Mouse (Mus musculus) urinary bladder, postnatal 4 days (tissue): ENCODE measurements around the gene Slc9a1.

Experiments
- DNase-seq, 2 experiments: peaks; one replicate each; pipeline ENCODE4 v3.0.0; 2021 to 2022; ENCODE audit warnings: low spot score in 2 of 2

Slc9a1 gene

GRCm38 (mm10) chr4:133374011-133374410, 4.5 kb downstream of the Slc9a1 start:
- DNase-seq: no peak

GRCm38 (mm10) chr4:133375812-133376577, 6.5 kb downstream of the Slc9a1 start:
- no peak for DNase-seq

DNA sequence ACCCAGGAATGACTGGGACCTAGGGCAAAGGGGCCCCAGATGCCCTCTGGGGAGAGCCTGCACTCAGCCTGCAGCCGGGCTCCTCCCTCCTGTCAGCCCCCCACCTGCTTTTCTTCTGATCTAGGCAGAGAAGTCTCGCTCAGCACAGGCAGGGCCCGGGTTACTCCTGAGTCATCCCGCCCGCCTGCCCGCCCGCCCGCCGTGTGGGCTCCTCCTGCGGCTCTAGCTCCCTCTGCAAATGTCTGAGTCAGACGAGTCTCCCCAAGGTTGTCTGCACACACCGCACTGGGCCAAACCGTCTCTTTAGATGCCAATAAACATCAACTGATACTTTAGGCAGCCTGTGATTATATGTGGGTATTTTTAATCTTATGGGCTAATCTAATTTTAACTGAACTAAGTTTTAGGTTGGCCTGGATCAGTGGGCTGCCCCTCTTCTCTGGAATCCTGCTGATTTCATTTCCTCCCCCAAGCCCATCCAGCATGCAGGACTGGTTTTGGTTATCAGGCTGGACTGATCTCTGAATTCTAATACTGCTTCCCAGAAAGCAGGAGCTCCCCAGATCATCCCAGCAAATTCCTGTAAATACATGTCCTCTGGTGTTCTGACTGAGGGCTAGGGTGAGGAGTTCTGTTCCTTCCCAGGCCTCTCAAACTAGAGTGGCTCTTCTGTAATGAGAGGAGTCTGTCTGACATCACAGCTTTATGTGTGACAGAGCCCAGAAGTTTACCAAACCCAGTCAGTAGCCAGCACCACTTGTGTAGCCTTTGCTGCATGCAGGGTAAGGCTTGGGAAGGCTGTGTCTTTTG, 8.9 kb downstream of the Slc9a1 start:
- no peak for DNase-seq

- DNase-seq: no peak
These were observed 9.5 kb downstream of the Slc9a1 start for GRCm38 (mm10) chr4:133379046-133379347.

GRCm38 (mm10) chr4:133379861-133380260, 10.4 kb downstream of the Slc9a1 start:
- no peak for DNase-seq

- DNase-seq: no peak
These were observed 11.0 kb downstream of the Slc9a1 start for GRCm38 (mm10) chr4:133380532-133380931.

- DNase-seq: no peak
These were observed 11.6 kb downstream of the Slc9a1 start for GRCm38 (mm10) chr4:133381141-133381540.

DNA sequence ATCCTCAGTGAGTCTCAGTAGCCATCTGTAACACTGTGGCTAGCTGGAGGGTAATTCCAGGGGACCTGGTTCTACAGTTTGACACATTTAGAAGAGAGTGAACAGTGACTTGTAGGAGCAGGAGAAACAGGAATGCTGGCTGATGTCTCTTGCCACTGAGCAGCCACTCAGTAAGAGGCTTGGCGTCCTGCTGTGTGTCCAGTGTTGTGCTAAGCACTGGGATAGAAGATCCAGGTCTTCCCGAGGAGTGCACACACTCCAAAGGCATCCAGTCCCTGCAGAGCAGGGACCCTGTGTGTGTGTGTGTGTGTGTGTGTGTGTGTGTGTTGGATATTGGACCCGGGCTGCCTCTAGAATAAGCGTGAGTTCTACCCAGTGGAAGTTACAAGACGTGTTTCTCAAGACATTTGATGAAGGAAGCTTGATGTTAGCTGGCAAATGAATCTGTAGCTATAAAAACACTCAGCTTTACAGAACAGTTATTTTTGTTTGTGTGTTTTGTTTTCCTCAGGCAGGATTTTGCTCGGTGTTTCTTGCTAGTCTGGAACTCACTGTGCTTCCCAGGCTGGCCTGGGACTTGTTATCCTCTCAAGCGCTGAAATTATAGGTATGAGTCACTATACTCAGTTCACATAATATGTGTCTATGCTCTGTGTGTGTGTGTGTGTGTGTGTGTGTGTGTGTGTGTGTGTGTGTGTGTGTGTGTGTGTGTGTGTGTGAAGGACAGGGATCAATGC, 16.7 kb downstream of the Slc9a1 start:
- no peak for DNase-seq

GRCm38 (mm10) chr4:133387053-133387452, 17.5 kb downstream of the Slc9a1 start:
- DNase-seq: no peak

- no peak for DNase-seq
These were observed 19.5 kb downstream of the Slc9a1 start for GRCm38 (mm10) chr4:133388781-133389552.

DNA sequence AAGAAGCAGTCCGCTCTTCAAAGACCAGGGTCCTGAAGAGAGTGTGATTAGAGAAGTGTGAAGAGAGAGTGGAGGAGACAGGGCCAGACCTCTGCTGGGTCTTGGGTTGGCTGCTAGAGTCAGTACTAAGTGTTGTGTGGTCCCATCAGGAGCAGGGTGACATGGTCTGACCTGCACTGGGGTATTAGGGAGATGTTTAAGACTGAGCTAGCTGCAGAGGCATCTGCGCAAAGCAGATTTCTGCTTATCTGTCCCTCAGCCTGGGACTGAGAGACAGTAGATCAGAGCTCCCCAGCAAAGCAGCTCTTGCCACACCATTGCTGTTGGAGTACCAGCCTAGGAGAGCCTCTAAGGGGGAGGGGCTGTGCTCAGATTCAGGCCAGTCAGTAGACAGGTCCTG, 20.5 kb downstream of the Slc9a1 start:
- no peak for DNase-seq

DNA sequence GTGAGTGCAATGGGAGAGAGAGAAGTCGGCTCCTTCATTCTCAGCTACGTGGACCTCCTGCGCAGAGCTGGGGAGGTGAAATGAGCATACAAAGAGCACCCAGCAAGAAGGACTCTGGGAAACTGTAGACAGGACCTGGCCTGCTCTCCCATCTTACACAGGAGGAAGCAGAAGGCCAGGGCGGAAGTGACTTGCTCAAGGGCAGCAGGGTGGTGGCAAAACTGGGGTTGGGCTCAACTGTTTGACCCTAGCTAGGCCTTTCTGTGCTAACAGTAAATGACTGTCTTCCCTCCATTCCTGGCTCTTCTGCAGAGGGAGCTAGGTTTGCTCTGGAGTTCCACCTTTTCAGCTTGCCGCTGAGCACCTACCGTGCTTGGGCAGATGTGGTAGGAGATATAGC, 21.1 kb downstream of the Slc9a1 start:
- DNase-seq: no peak

DNA sequence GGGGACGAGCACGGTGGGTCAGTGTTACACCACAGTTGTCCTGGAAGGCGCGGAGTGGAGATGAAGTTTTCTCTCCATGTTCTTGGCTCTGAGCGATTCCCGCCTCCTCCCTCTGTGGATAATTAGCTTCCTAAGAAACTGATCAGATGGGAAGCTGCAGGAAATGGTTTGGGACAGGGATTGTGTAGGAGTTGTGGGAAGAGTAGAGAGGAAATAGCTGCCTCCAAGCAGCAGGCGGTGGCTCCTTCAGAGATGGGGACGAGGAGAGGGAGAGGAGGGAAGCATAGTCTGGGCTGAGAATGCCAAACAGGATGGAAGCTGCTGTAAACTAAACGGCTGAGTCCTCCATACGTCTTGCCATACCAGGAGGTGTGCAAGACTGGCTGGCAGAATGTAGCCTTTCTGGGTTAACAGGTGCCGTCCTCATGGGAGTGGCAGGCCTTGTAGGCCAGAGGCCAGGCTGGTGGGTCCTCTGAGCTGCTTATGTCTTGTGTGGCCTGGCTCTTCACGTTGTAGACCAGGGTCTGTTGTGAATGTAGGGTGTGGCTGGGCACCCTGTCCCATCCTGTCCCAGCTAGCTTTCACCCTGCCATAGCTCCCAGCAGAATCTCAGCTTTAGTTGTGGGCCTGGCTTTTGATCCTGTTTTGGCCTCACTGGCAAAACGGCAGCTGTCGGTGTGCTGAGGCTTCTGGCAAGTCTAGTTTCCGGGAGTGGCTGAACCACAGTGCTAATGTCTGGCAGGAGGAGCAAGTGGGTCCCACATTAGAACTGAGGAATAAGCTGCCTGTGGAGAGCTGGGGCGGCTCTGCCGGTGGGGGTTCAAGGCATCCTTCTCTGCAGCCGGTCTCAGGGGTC, 21.9 kb downstream of the Slc9a1 start:
- no peak for DNase-seq

GRCm38 (mm10) chr4:133394981-133395573, 25.6 kb downstream of the Slc9a1 start:
- no peak for DNase-seq

DNA sequence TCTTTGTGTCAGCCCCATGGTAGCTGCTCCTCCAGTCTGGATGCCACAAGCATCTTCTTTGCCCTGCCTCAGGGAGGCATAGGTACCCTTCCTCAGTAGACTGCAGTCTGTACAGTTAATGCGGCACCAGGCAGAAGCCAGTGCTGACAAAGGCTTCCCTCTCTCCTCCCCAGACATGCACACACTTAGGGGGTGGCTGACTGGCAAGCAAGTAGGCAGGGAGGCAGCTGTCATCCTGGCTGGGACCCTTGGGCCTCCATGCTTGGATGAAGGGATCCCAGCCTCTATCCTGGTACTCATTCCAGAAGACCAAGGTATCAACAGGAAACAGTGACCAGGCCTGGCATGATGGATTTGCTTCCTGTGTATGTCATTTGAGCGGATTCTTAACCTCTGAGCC, 26.6 kb downstream of the Slc9a1 start:
- no peak for DNase-seq

GRCm38 (mm10) chr4:133397299-133397698, 27.8 kb downstream of the Slc9a1 start:
- no peak for DNase-seq

- no peak for DNase-seq
These were observed 28.5 kb downstream of the Slc9a1 start for GRCm38 (mm10) chr4:133397961-133398360.

DNA sequence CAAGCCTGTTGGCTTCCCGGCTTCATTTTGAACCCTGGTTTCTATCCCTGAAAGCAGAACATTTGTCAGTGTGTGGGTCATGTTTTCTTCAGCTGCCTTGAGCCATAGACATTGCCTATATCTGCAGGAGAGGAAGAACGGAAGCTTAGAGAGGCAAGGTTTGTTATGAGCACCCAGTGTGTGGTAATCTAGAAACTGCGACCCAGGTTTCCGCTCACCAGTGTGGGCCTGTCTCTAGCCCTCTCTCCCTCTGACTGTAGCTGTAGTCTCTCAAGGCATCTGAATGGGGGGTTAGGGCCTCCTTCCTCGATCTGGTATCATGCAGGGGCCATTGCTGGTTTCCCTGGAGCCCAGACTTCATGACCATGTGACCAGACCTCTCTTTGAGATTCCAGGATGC, 29.1 kb downstream of the Slc9a1 start:
- DNase-seq: no peak

DNA sequence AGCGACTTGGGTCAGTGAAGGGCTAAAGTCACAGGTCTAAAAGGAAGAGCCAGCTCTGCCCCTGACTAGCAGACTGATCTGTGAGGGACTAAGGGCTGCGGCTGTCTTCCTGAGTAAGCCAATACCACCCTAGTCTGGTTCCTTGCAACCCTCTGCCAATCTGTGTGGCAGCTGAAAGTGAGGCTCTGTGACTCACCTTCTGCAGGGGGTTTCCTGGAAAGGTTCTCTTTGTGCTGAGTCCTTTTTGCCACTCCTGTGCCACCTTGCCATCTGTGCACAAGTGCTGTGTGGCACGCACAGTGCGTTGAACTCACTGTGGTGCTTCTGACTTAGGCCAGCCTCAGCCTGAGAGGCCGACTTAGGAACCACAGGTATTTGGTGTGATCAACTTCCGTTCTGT, 30.0 kb downstream of the Slc9a1 start:
- no peak for DNase-seq

GRCm38 (mm10) chr4:133400098-133400497, 30.6 kb downstream of the Slc9a1 start:
- DNase-seq: no peak

DNA sequence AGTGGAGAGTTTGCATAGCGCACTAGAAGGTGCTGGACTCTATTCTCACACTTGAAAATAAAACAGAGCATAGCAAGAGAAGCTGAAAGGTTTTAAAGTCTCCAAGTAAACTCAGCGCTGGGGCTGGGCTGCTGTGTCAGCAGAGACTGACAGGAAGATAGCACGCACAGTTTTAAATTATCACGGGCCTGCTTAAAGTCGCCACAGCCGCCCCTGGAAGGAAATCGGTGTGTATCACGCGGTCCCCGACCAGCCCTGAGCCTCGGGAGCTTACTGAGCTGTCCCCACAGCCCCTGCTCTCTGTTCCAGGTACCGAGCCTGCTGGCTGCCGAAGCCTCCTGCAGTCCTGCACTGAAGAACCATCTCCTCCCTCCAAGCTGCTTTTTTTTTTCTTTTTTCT, 32.5 kb downstream of the Slc9a1 start:
- no peak for DNase-seq
